Mouse (Mus musculus) gastrocnemius, adult 2 months (tissue): Measurements from ENCODE around the gene Nedd4. TPM values are rescaled to one million over a fixed set of nuclear protein-coding genes. Genes with fewer than 3 reads are reported as not detected.
A peak's percentile ranks its signal among the peaks of the same experiment; 100 is the strongest.

ENCODE experiments used
- DNase-seq: peaks from one replicate; pipeline ENCODE4 v3.0.0; 2022
- H3K27ac ChIP-seq: fragments of 200-600 bp; 2 replicates; pipeline ENCODE4 v1.8.1; 2022; ENCODE audit warnings: mild to moderate bottlenecking
- H3K4me3 ChIP-seq: fragments of 200-600 bp; 2 replicates; pipeline ENCODE4 v1.8.1; 2022; ENCODE audit warnings: mild to moderate bottlenecking, moderate library complexity
- CTCF ChIP-seq: fragments of 200-600 bp; IDR thresholded peaks from 2 replicates; pipeline ENCODE4 v1.8.1; 2022; ENCODE audit warnings: antibody characterized with exemption, mild to moderate bottlenecking, moderate library complexity
- intact Hi-C: fragments of 180-260 bp; cut with DNase I; formaldehyde crosslinking; loops from one replicate; pipeline ENCODE4 v1.15.1; 2025
- total RNA-seq, 2 experiments: library from RNA; stranded (reverse); gene quantifications; 2 replicates each; pipeline ENCODE4 v1.2.3; 2021

Gene Nedd4
- total RNA-seq, 2 experiments from 2014 or later: 273 to 325 TPM

GRCm38 (mm10) chr9:72758705-72759131 is 96.6 kb downstream of the Nedd4 start:
- intact Hi-C loops: no loop called here
- Histone ChIP-seq H3K4me3 (no peak overlapping the region), H3K27ac (no peak overlapping the region)
- no peak for DNase-seq
- no peak for TF ChIP-seq CTCF

GRCm38 (mm10) chr9:72763050-72763718 is 101.0 kb downstream of the Nedd4 start:
- DNase-seq: peak; percentile 81
- intact Hi-C loops: loop anchor here (10.0 kb wide), 1 partner anchor 192 kb away; the partner anchor contains the start of genes Dyx1c1 and Gm44503
- Histone ChIP-seq H3K27ac (peak overlapping the region; percentile 85), H3K4me3 (peak overlapping the region; percentile 50)
- TF ChIP-seq CTCF: no peak

GRCm38 (mm10) chr9:72766789-72767349 is 104.7 kb downstream of the Nedd4 start:
- H3K4me3 ChIP-seq: peak overlapping the region; percentile 67
- peak; percentile 90 for DNase-seq
- peak; percentile 92 for TF ChIP-seq CTCF
- H3K27ac ChIP-seq: peak overlapping the region; percentile 28; the same call in 1 of the 2 replicates
- intact Hi-C loops: loop anchor here (1.0 to 10.0 kb wide), 3 partner anchors 117 to 325 kb away; partner anchors contain the start of genes Dyx1c1 and Gm44503

GRCm38 (mm10) chr9:72775022-72775421 is 112.9 kb downstream of the Nedd4 start:
- Histone ChIP-seq H3K27ac (no peak overlapping the region), H3K4me3 (no peak overlapping the region)
- no peak for DNase-seq
- TF ChIP-seq CTCF: no peak
- intact Hi-C loops: no loop called here

- Histone ChIP-seq H3K27ac (no peak overlapping the region), H3K4me3 (no peak overlapping the region)
- intact Hi-C loops: no loop called here
- TF ChIP-seq CTCF: no peak
- DNase-seq: no peak
Measured at GRCm38 (mm10) chr9:72779004-72779403, 116.9 kb downstream of the Nedd4 start.

- intact Hi-C loops: no loop called here
- Histone ChIP-seq H3K4me3 (no peak overlapping the region), H3K27ac (no peak overlapping the region)
- DNase-seq: no peak
- TF ChIP-seq CTCF: no peak
Measured at GRCm38 (mm10) chr9:72779733-72780132, 117.6 kb downstream of the Nedd4 start.

GRCm38 (mm10) chr9:72780694-72781093 is 118.5 kb downstream of the Nedd4 start:
- no peak for TF ChIP-seq CTCF
- Histone ChIP-seq H3K27ac (no peak overlapping the region), H3K4me3 (no peak overlapping the region)
- no peak for DNase-seq
- intact Hi-C loops: no loop called here

- TF ChIP-seq CTCF: no peak
- intact Hi-C loops: no loop called here
- no peak overlapping the region for H3K4me3 ChIP-seq
- DNase-seq: no peak
- H3K27ac ChIP-seq: no peak overlapping the region
Measured at GRCm38 (mm10) chr9:72781466-72781865, 119.3 kb downstream of the Nedd4 start.

GRCm38 (mm10) chr9:72782121-72782520 is 120.0 kb downstream of the Nedd4 start:
- TF ChIP-seq CTCF: no peak
- Histone ChIP-seq H3K27ac (no peak overlapping the region), H3K4me3 (no peak overlapping the region)
- DNase-seq: no peak
- intact Hi-C loops: no loop called here

GRCm38 (mm10) chr9:72787732-72788131 is 125.6 kb downstream of the Nedd4 start:
- intact Hi-C loops: no loop called here
- H3K27ac ChIP-seq: no peak overlapping the region
- DNase-seq: no peak
- no peak for TF ChIP-seq CTCF
- H3K4me3 ChIP-seq: no peak overlapping the region

GRCm38 (mm10) chr9:72790530-72791212 is 128.5 kb downstream of the Nedd4 start:
- Histone ChIP-seq H3K4me3 (peak overlapping the region; percentile 49), H3K27ac (peak overlapping the region; percentile 59)
- TF ChIP-seq CTCF: no peak
- peak; percentile 26 for DNase-seq
- intact Hi-C loops: no loop called here

GRCm38 (mm10) chr9:72791213-72791582 is 129.1 kb downstream of the Nedd4 start:
- peak overlapping the region; percentile 59 for H3K27ac ChIP-seq
- H3K4me3 ChIP-seq: peak overlapping the region; percentile 49
- DNase-seq: peak; percentile 21
- TF ChIP-seq CTCF: no peak
- intact Hi-C loops: no loop called here

- intact Hi-C loops: no loop called here
- peak overlapping the region; percentile 59 for H3K27ac ChIP-seq
Measured at GRCm38 (mm10) chr9:72791681-72792080, 129.5 kb downstream of the Nedd4 start.

More at GRCm38 (mm10) chr9:72791681-72792080, 129.5 kb downstream of the Nedd4 start:
- H3K4me3 ChIP-seq: peak overlapping the region; percentile 49
- no peak for TF ChIP-seq CTCF
- peak; percentile 56 for DNase-seq
